Mouse (Mus musculus): ENCODE measurements around the gene Nsun7.

- no peak for TF ChIP-seq CTCF (IDR thresholded peaks at IDR 0.05; ENCODE audit: borderline replicate concordance, extremely low read depth, insufficient read depth, insufficient read length)
- no peak for TF ChIP-seq POLR2A (IDR thresholded peaks at IDR 0.05; ENCODE audit: borderline replicate concordance, extremely low read depth, insufficient read depth, insufficient read length, poor library complexity, severe bottlenecking)
Measured at GRCm38 (mm10) chr5:66259000-66259399, 697 bp upstream of the Nsun7 start.
